Mouse (Mus musculus) heart, embryonic 11.5 days (tissue): ENCODE results near the gene Art4. TPM values are rescaled to one million over a fixed set of nuclear protein-coding genes. Genes with fewer than 3 reads are reported as not detected.

ENCODE experiments used
- ATAC-seq: fragments of 200-750 bp; cut with Nextera tagmentation; replicated peaks from 2 replicates; pipeline ENCODE4 v1.8.0; 2017; ENCODE audit warnings: moderate library complexity; ENCODE audit not compliant: insufficient number of reproducible peaks, low FRiP score, low TSS enrichment
- H3K27ac ChIP-seq: fragments of 300-500 bp; sonication (generic); 2 replicates; pipeline ENCODE4 v1.5.1; 2014; ENCODE audit warnings: mild to moderate bottlenecking, low read depth, low read length
- H3K27me3 ChIP-seq: fragments of 300-500 bp; sonication (generic); 2 replicates; pipeline ENCODE4 v1.6.1; 2014; ENCODE audit warnings: mild to moderate bottlenecking, low read length, mixed read lengths; ENCODE audit not compliant: control insufficient read depth, insufficient read depth
- H3K36me3 ChIP-seq: fragments of 300-500 bp; sonication (generic); 2 replicates; pipeline ENCODE4 v1.6.1; 2014; ENCODE audit warnings: mild to moderate bottlenecking, low read length, moderate library complexity, mixed read lengths; ENCODE audit not compliant: control insufficient read depth, insufficient read depth
- H3K4me1 ChIP-seq: fragments of 300-500 bp; sonication (generic); 2 replicates; pipeline ENCODE4 v1.6.1; 2014; ENCODE audit warnings: low read length; ENCODE audit not compliant: control insufficient read depth, insufficient read depth
- H3K4me2 ChIP-seq: fragments of 300-500 bp; sonication (generic); 2 replicates; pipeline ENCODE4 v1.6.1; 2014; ENCODE audit warnings: mild to moderate bottlenecking, moderate library complexity
- H3K4me3 ChIP-seq: fragments of 300-500 bp; sonication (generic); 2 replicates; pipeline ENCODE4 v1.5.1; 2014; ENCODE audit warnings: low read depth, low read length
- H3K9ac ChIP-seq: fragments of 300-500 bp; sonication (generic); 2 replicates; pipeline ENCODE4 v1.6.1; 2014; ENCODE audit warnings: mild to moderate bottlenecking, low read depth, low read length, moderate library complexity
- H3K9me3 ChIP-seq: fragments of 300-500 bp; sonication (generic); replicated peaks from 2 replicates; pipeline ENCODE4 v1.6.1; 2016; ENCODE audit warnings: low read length; ENCODE audit not compliant: control insufficient read depth
- WGBS: fragments of 180-500 bp; shearing (Covaris S2); extraction: QIAGEN DNeasy Blood & Tissue Kit; methylation state at CpG from one replicate; pipeline ENCODE4 v1.1.7; 2014; ENCODE audit not compliant: insufficient replicate concordance; 5-methylcytosine and 5-hydroxymethylcytosine counted together
- polyA plus RNA-seq: library from polyadenylated mRNA; unstranded; fragments of >200 nt; fragmentation: Nextera tagmentation; extraction: Ambion mirVana; gene quantifications from 2 replicates; pipeline ENCODE4 v1.2.1, GENCODE M21; 2014

Gene Art4
- polyA plus RNA-seq, 1 experiment from 2014 or later = 13.2 TPM

DNA sequence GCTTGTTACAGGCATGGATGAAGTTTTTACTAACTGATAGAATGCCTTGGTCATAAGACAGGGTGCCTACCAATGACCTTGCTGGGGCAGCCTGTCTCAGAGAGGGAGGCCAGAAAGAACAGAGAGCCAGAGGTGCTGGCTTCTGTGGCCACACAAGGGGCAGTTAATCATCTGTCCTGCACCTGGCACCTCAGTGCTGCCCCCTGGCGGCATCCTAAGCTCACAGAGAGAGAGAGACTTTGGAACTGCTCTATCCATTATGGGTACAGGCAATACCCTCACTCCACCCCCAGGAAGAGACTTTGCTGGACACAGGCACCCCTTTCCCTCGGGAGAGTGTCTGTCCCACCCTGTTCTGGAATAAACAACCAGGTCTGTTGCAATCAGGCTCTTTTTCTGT, 9.7 kb downstream of the Art4 start:
- Histone ChIP-seq H3K4me1 (peaks cover 5% of the 10 kb centered on the region), H3K4me3 (no peak overlapping the region), H3K27me3 (no peaks in the 10 kb centered on the region), H3K36me3 (0 out of 2 replicates have a peak, but pooled peaks cover 3% of the 10 kb centered on the region), H3K27ac (no peak overlapping the region), H3K9me3 (no peaks in the 10 kb centered on the region), H3K4me2 (no peak overlapping the region), H3K9ac (no peak overlapping the region)
- WGBS = 21% methylated on average over 2 of the region's 2 CpGs
- ATAC-seq = no peak

DNA sequence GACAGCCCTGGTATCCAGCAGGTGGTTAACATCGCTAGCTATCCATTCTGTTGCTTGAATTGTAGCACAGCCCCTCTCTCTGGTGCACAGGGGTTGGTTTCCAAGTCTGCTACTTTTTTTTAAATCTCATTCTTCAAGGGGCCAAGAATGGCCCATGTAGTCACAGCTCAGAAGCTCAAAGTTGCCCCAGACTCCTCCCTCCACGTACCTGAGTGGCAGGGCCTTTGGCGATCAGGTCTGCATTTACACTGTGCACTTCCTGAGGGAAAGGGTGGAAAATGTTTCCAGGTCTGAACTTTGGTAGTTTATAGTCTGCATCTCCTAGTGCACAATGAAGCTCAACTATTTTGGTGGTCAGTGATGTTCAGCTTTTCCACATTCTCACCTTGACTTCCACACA, 10.3 kb downstream of the Art4 start:
- H3K4me1 ChIP-seq = no peaks in the 10 kb centered on the region
- ATAC-seq = no peak
- H3K27ac ChIP-seq = no peak overlapping the region
- no peaks in the 10 kb centered on the region for H3K27me3 ChIP-seq
- H3K9me3 ChIP-seq = no peaks in the 10 kb centered on the region
- 85% methylated on average over 3 of the region's 3 CpGs for WGBS
- no peak overlapping the region for H3K4me3 ChIP-seq
- no peak overlapping the region for H3K4me2 ChIP-seq
- no peak overlapping the region for H3K9ac ChIP-seq
- 0 out of 2 replicates have a peak, but pooled peaks cover 3% of the 10 kb centered on the region for H3K36me3 ChIP-seq

DNA sequence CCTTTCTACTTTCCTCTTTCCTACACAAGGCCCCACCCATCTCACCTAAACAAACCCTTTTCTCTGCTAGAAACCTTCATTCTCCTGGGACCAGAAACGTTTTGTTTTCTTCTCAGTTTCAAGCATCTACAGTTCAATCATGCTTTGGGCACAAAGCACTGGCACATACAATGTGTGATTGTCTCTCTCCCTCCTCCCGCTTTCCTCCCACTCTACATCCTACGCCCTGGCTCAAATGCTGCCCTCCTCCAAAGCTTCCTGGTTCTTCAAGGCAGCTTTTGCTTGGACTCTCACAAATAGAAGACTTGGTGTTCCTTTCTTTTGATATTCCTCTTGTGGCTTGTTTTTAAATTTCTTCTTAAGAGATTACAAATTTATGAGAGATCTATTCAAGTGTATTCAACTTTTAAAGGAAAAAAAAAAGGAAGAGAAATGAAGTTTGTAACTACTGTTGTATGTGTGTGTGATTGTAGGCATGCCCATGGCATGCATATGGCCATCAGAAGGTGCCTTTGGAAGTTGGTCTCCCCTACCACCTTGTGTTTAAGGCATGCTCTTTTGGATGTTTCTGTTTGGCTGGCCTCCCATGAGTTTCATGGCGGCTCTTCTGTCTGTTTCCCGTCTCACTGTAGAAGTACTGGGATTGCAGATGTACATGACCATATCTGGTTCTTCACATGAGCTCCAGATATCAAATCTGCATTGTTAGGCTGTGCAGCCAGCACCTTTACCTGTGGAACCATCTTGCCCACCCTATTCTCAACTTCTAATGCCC, 11.6 kb downstream of the Art4 start:
- Histone ChIP-seq H3K4me2 (no peak overlapping the region), H3K9me3 (no peaks in the 10 kb centered on the region), H3K4me3 (no peak overlapping the region), H3K36me3 (0 out of 2 replicates have a peak, but pooled peaks cover 3% of the 10 kb centered on the region), H3K27ac (no peak overlapping the region), H3K4me1 (no peaks in the 10 kb centered on the region), H3K9ac (no peak overlapping the region), H3K27me3 (no peaks in the 10 kb centered on the region)
- WGBS = 70% methylated on average over 5 of the region's 5 CpGs
- ATAC-seq = no peak

DNA sequence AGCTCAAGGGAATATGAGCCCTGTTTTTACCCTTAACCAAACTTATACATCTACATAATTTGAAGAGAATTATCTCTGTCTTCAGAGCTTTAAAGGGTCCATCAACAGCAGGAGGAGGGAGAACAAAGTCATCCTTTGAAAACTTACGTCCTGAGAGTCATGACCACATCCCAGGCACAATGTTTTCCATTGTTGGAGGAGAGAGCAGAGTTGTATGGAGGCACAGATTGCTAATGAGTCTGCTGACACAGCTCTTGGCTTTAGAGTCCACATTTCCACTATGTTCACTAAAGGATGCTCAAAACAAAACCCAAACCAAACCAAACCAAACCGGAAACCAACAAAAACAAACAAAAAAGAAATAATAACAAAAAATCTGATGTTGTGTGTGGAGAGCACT, 12.6 kb downstream of the Art4 start:
- 67% methylated on average over 2 of the region's 2 CpGs for WGBS
- Histone ChIP-seq H3K27me3 (no peaks in the 10 kb centered on the region), H3K4me3 (no peak overlapping the region), H3K36me3 (0 out of 2 replicates have a peak, but pooled peaks cover 3% of the 10 kb centered on the region), H3K4me1 (no peaks in the 10 kb centered on the region), H3K9me3 (no peaks in the 10 kb centered on the region), H3K4me2 (no peak overlapping the region), H3K9ac (no peak overlapping the region), H3K27ac (no peak overlapping the region)
- no peak for ATAC-seq

DNA sequence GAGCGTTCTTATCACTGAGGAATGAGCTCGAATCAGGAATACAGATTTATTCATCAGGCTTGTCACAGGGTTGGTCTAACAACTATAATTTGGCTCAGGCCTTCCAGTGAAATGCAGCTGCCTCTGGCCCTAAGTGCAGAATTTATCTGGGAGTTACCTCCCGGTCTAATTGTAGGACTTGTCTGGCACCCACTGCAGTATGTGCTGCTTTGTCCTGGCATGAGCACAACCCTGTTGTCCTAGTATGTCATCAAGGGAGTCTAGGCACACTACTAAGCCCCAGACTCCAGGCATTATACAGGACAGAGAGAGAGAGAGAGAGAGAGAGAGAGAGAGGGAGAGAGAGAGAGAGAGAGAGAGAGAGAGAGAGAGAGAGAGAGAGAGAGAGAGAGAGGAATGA, 20.2 kb downstream of the Art4 start:
- no peaks in the 10 kb centered on the region for H3K9me3 ChIP-seq
- 68% methylated on average over 3 of the region's 3 CpGs for WGBS
- H3K4me3 ChIP-seq = no peak overlapping the region
- H3K4me1 ChIP-seq = no peaks in the 10 kb centered on the region
- no peaks in the 10 kb centered on the region for H3K36me3 ChIP-seq
- no peak for ATAC-seq
- H3K9ac ChIP-seq = no peak overlapping the region
- no peaks in the 10 kb centered on the region for H3K27me3 ChIP-seq
- no peak overlapping the region for H3K27ac ChIP-seq
- no peak overlapping the region for H3K4me2 ChIP-seq

DNA sequence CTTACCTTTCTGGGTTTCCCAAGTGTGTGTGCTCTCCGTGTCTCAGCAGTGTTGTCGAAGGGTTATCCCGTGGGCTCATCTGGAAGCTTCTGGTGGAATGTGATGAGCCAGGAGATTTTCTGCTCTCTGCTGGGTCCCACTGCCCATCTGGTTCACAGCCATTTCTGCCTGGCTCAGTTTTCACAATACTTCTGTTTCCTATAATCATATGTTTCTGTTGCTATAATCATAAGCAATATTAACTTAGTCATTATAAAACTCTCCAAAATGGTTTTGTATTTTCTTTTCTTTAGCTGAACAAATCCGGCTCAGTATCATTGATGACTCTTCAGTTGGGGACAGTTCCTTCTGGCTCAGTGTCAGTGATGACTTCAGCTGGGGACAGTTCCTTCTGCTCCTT, 22.2 kb downstream of the Art4 start, which contains the start of gene Smco3:
Gene Smco3 (minus strand): TSS at position 101 of the 400 bp plus-strand sequence.
- no peak within 1 kb of the TSS for H3K4me2 ChIP-seq
- no peaks in the 10 kb centered on the region for H3K4me1 ChIP-seq
- no peak within 1 kb of the TSS for H3K4me3 ChIP-seq
- ATAC-seq = no peak
- H3K27me3 ChIP-seq = no peaks in the 10 kb centered on the region
- 41% methylated on average over 4 of the region's 4 CpGs for WGBS
- no peak within 1 kb of the TSS for H3K27ac ChIP-seq
- no peaks in the 10 kb centered on the region for H3K9me3 ChIP-seq
- H3K9ac ChIP-seq = no peak within 1 kb of the TSS
- no peaks in the 10 kb centered on the region for H3K36me3 ChIP-seq

DNA sequence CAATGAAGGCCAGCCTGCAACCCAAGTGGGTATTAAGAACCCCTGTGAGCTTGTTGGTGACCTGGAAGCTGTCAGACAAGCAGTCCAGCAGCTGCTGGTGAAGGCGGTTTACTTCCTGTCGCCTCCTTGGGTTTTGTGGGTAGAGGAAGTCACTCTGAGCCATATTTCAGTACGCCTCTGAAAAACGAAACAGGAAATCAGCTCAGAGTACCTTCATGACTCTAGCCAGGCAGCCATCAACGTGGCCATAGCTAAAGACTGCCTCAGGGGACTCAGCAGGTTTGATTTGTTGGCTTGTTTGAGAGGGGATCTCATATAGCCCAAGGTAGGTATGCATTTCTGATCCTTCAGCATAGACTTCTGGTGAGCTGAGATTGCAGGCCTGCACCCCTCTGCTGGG, 25.8 kb downstream of the Art4 start:
- no peak overlapping the region for H3K27ac ChIP-seq
- no peak overlapping the region for H3K4me2 ChIP-seq
- WGBS = 56% methylated on average over 5 of the region's 5 CpGs
- H3K27me3 ChIP-seq = no peaks in the 10 kb centered on the region
- ATAC-seq = no peak
- H3K4me1 ChIP-seq = peaks cover 3% of the 10 kb centered on the region; the same call in 1 of the 2 replicates
- H3K9ac ChIP-seq = no peak overlapping the region
- H3K4me3 ChIP-seq = no peak overlapping the region
- no peaks in the 10 kb centered on the region for H3K36me3 ChIP-seq
- no peaks in the 10 kb centered on the region for H3K9me3 ChIP-seq

DNA sequence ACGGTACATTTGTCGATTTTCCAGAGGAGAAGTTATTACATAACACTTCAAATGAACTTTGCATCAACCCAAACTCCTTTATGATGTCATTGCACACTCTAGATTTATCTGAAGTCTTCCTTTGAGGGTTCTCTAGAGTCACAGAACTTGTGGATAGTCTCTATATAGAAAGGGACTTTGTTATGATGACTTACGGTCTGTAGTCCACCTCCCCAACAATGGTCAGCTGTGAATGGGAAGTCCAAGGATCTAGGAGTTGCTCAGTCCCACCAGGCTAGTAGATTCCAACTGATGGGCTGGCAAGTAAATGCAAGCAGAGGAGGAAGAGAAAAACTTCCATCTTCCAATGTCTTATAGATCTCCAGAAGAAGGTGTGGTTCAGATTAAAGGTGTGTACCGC, 28.9 kb downstream of the Art4 start:
- H3K27ac ChIP-seq = peak overlapping the region; percentile 69
- H3K4me2 ChIP-seq = peak overlapping the region; percentile 65
- H3K4me1 ChIP-seq = peaks cover 6% of the 10 kb centered on the region
- H3K9ac ChIP-seq = peak overlapping the region; percentile 79
- H3K36me3 ChIP-seq = peaks cover 11% of the 10 kb centered on the region
- H3K4me3 ChIP-seq = peak overlapping the region; percentile 100
- no peaks in the 10 kb centered on the region for H3K9me3 ChIP-seq
- 33% methylated on average over 4 of the region's 4 CpGs for WGBS
- no peak for ATAC-seq
- no peaks in the 10 kb centered on the region for H3K27me3 ChIP-seq
